Mouse (Mus musculus): ENCODE results near the gene Unc5cl. TPM values are rescaled to one million over a fixed set of nuclear protein-coding genes. Genes with fewer than 3 reads are reported as not detected.

Unc5cl gene
- under 1 TPM; 0.14 to 0.21 TPM for total RNA-seq (2021)

GRCm38 (mm10) chr17:48454688-48455087 is at the start of gene Unc5cl:
TSS of gene Unc5cl (plus strand) at chr17:48454901.
- DNase-seq, result no peak

- no peak for DNase-seq
Observed at GRCm38 (mm10) chr17:48407154-48407553, 47.5 kb upstream of the Unc5cl start.

- no peak for DNase-seq
Observed at GRCm38 (mm10) chr17:48407910-48408525, 46.7 kb upstream of the Unc5cl start.

GRCm38 (mm10) chr17:48408526-48409291 is 46.0 kb upstream of the Unc5cl start:
- peak; percentile 80 for DNase-seq

GRCm38 (mm10) chr17:48409380-48410298 is 45.1 kb upstream of the Unc5cl start, which contains the start of the genes Nfya and Oard1:
TSS of gene Nfya (minus strand) at chr17:48409906.
TSS of gene Oard1 (plus strand) at chr17:48410014.
- peak; percentile 100 for DNase-seq

GRCm38 (mm10) chr17:48410299-48410785 is 44.4 kb upstream of the Unc5cl start:
- DNase-seq, result no peak

- DNase-seq, result no peak
Observed at GRCm38 (mm10) chr17:48411241-48411640, 43.5 kb upstream of the Unc5cl start.

GRCm38 (mm10) chr17:48416011-48416410 is 38.7 kb upstream of the Unc5cl start:
- DNase-seq, result peak; percentile 47

- DNase-seq, result peak; percentile 81
Observed at GRCm38 (mm10) chr17:48416425-48417195, 38.1 kb upstream of the Unc5cl start.

- DNase-seq, result no peak
Observed at GRCm38 (mm10) chr17:48417521-48417920, 37.2 kb upstream of the Unc5cl start.

- DNase-seq, result no peak
Observed at GRCm38 (mm10) chr17:48418174-48418573, 36.5 kb upstream of the Unc5cl start.

GRCm38 (mm10) chr17:48418781-48419180 is 35.9 kb upstream of the Unc5cl start:
- no peak for DNase-seq

GRCm38 (mm10) chr17:48419571-48419970 is 35.1 kb upstream of the Unc5cl start:
- no peak for DNase-seq

- DNase-seq, result no peak
Observed at GRCm38 (mm10) chr17:48424237-48424636, 30.5 kb upstream of the Unc5cl start.

- DNase-seq, result peak; percentile 48
Observed at GRCm38 (mm10) chr17:48425823-48426612, 28.7 kb upstream of the Unc5cl start.

GRCm38 (mm10) chr17:48426991-48427750 is 27.5 kb upstream of the Unc5cl start:
- peak; percentile 44 for DNase-seq

- DNase-seq, result no peak
Observed at GRCm38 (mm10) chr17:48427852-48428530, 26.7 kb upstream of the Unc5cl start.

- DNase-seq, result peak; percentile 48
Observed at GRCm38 (mm10) chr17:48430394-48430793, 24.3 kb upstream of the Unc5cl start.

GRCm38 (mm10) chr17:48431054-48431453 is 23.6 kb upstream of the Unc5cl start:
- no peak for DNase-seq
